Mouse (Mus musculus): ENCODE results near the gene Grin2d.
"Not testable (repeated sequence)": the region's sequence is repeated elsewhere in the genome, so short reads cannot be mapped to it uniquely, and the experiment has no call there.

Gene Grin2d

GRCm38 (mm10) chr7:45878278-45878677 is at the start of gene Grin2d:
Gene Grin2d (minus strand): TSS chr7:45878378.
- not testable (repeated sequence) for DNase-seq (ENCODE audit: low spot score)

DNA sequence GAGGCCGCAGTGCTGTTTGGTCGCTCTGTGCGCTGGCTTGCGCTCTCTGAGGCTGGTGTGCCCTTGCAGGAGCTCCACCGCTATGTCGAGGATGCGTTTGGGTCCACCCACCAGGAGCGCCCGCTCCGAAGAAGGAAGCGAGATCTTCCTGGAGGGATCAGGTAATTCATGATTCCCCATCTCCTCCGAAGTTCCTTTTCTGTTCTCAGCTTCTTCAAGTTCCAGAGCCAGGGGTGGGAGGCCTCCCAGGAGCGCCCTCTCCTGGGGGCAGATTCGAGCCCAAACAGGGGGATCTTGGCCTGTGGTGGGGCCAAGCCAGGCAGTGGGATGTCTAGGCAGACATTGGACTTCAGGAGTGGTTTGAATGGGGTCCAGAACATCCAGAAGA is 46.2 kb upstream of the Grin2d start:
- no peak for DNase-seq (ENCODE audit: low spot score)

- DNase-seq (ENCODE audit: low spot score) = peak; percentile 34
These were observed 45.7 kb upstream of the Grin2d start, which contains the start of gene Ccdc114 for GRCm38 (mm10) chr7:45923762-45924428. Gene Ccdc114 (plus strand): TSS chr7:45924072.

DNA sequence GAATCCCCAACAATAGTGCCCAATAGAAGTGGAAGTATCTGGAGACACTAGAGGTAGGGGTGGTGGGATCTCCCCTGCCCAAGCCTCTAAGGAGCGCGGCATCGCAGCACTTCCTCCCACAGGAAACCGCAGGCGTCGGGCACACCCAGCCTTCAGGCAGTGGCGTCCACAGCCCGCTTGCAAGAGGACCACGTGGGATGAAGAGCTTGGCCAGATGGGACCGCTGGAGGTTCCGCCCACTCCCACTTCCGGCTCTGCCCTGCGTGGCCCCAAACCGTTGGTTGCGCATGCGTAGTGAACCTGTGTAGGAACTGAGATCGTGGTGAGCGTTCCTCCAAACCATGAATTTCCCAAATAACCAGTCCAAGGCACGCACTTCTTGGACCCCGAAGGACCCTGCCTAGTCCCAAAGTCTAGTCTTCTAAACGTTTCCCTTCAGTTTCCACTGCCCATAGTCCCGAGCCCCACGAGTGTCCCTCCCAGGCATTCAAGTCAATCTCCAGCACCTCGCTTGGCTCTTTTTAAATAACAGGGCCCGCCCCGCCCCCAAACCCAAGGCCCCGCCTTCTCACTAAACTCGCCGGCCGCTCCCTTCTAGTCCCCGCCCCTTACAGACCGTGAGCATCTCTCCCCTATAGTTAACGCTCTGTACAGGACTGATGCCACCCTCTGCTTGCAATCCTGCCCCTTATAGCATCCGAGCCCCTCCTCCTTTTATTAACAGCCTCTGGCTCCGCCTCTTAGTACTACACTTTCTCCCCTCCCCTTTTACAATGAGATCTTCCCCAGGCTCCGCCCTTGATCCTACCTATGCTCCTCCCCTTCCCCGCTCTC is 45.0 kb upstream of the Grin2d start:
- DNase-seq (ENCODE audit: low spot score) = peak; percentile 87

DNA sequence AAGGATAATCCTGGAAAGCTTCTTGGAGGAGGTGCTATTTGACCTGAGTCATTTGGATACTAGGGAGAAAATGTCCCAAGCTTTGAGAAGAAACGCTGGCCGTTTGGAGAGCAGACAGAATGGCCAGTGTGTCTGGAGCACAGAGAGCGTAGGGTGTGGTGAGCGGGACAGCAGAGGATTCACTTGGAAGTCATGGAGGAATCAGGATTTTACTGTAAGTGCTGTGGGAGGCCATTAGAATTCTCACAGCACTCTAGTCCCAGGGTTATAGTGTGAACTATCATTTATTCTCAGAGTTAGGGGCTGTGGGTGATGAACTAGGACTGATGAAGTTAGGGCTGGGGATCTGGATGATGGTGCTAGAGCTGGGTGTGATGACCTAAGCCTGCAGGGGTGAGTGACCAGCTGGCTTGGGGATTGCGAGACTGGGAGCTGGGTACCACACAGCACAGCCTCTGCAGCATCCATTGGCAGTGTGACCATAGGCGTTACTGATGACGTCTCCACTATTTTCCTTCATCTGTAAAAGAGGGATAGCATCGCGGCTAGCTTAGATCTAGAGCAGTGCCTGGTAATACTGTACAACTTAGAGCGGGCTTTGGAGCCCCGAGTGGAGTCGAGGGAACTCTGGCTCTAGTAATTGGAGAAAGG is 43.9 kb upstream of the Grin2d start:
- DNase-seq (ENCODE audit: low spot score) = no peak

- DNase-seq (ENCODE audit: low spot score) = no peak
These were observed 43.1 kb upstream of the Grin2d start, which contains the start of gene Emp3 for GRCm38 (mm10) chr7:45921242-45921621. Gene Emp3 (minus strand): TSS chr7:45921404.

GRCm38 (mm10) chr7:45920583-45921241 is 42.5 kb upstream of the Grin2d start:
- no peak for DNase-seq (ENCODE audit: low spot score)

- no peak for DNase-seq (ENCODE audit: low spot score)
These were observed 41.6 kb upstream of the Grin2d start for GRCm38 (mm10) chr7:45919761-45920160.

GRCm38 (mm10) chr7:45919083-45919671 is 41.0 kb upstream of the Grin2d start:
- DNase-seq (ENCODE audit: low spot score) = no peak

DNA sequence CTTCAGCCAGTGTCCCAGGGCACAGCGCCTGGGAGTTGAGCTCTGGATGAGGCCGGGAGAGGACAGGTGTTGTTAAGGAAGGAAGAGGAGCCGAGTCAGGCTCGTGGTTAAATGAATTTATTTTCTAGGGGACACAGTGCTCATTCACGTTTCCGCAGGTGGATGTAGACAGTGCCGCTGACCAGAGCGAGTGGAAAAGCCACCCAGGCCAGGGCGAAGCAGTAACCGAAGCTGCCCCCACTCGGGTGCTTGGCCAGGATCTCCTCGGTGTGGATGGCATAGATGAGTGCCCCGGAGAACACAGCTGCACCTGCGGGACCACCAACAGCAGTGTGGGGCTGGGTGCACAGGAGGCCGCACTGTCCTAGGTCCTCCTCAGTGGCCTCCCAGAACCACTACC is 39.7 kb upstream of the Grin2d start:
- no peak for DNase-seq (ENCODE audit: low spot score)

DNA sequence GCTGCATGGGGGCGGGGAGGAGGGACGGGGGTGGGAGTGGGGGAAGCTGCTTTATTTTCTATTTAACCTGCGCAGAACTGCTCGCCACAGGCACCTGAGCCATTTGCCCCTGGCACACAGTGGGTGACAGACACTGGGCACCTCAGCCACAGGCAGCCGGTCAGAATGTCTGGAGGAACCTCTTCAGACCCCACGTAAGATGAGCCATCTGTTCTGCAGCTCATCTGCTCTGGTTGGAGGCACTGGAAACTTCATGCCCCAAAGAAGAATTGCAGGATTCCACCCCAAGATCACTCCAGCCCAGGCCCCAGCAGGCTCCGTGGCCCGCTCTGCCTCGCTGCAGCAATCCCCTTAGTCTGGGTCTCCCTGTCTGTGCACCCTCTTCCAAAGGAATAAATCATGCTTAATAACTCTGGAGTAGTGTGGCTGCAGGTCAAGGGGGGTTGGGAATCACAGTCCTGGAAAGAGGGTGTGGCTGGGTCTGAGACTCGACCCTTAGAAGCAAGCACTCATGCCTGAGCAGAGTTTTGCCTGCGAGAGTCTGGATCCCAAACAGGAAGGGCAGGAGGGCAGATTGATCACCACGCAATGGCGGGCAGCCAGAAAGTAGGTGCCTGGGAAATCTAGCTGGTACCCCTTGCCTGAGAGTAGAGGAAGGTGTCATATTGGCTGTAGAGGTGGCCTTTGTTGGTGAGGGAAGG is 39.0 kb upstream of the Grin2d start:
- no peak for DNase-seq (ENCODE audit: low spot score)

GRCm38 (mm10) chr7:45916056-45917003 is 38.2 kb upstream of the Grin2d start:
- DNase-seq (ENCODE audit: low spot score) = peak; percentile 63

DNA sequence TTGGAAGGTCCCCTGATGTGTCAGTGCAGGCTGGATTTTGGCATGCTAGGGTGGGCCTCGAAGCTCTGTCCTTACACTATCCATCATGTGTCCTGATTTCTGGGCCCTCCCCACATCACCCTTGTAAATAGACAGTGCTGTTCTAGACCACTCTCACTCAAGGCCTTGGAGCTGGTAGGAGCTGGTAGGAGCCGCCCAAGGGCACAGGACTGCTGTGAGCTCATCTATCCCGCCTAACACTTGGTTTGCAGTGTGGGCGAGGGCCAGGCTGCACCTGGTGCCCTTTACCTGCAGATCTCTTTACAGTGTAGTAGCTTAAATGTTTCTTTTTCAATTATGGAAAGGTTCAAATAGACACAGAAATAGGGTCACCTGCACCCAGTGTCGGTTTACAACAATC is 36.8 kb upstream of the Grin2d start:
- no peak for DNase-seq (ENCODE audit: low spot score)

- DNase-seq (ENCODE audit: low spot score) = no peak
These were observed 35.9 kb upstream of the Grin2d start for GRCm38 (mm10) chr7:45914067-45914466.

GRCm38 (mm10) chr7:45909145-45909544 is 31.0 kb upstream of the Grin2d start:
- no peak for DNase-seq (ENCODE audit: low spot score)

DNA sequence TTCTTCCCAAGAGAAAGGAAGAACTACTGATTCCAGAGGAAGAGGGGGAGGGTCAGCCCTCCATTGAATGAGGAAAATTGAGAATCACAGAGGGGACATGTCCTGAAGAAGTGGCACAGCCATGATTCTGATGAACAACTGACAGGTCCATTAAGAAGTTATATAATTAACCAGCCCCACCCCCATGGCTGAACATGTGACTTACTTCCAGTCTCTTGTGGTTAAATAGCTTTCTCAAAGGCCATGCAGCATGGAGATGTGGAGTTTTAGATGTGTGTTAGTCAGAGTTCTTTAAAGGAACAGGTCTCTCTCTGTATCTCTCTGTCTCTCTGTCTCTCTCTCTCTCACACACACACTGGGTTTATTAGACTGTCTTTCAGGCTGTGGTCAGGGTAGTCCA is 30.2 kb upstream of the Grin2d start:
- DNase-seq (ENCODE audit: low spot score) = no peak

DNA sequence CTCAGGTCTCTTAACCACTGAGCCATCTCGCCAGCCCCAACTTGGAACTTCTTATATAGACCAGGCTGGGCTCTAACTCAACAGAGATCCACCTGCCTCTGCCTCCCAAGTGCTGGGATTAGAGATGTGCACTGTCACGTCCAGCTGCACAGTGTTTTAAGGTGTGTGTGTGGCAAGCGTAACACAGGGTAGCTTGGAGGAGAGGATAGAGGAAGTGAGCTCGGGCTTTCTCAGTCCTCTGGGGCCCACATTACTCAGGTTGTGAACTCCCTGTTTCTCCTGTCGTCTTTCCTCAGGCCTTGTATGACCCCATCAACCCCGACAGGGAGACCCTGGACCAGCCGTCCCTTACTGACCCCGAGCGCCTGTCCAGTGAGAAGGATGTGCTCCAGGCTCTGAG is 28.4 kb upstream of the Grin2d start:
- DNase-seq (ENCODE audit: low spot score) = no peak

DNA sequence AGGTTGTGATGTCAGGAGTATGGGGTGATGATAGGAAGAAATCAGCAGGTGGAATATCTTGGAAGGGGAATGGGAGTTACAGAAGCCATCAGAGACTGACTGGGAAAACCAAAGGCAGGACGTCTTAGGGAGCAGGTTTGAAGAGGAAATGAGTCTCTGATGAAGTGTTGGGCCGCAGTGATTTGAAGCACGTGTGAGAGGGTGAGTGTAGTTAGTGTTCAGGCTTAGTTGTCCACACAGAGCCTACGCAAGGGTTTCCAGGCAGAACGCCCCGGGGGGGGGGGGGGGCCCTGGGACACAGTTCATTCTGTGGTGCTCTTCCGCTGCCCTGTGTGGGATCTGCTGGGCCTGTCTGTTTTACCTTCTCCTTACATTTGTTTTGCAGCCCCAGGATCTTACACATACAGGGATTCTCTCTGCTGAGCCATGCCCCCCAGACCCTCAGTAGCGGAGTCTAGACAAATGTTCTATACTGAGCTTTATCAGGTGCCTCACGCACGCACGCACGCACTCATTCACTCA is 24.4 kb upstream of the Grin2d start:
- no peak for DNase-seq (ENCODE audit: low spot score)

GRCm38 (mm10) chr7:45901562-45901961 is 23.4 kb upstream of the Grin2d start:
- no peak for DNase-seq (ENCODE audit: low spot score)

- DNase-seq (ENCODE audit: low spot score) = not testable (repeated sequence)
These were observed 19.9 kb upstream of the Grin2d start for GRCm38 (mm10) chr7:45898125-45898524.

Data from spleen, adult 12 weeks (tissue).